Mouse (Mus musculus): ENCODE measurements around the gene Homer2. TPM values are rescaled to one million over a fixed set of nuclear protein-coding genes. Genes with fewer than 3 reads are reported as not detected.

The Homer2 gene
- total and polyA plus RNA-seq, 3 experiments: 0.08 TPM; not detected in 2

DNA sequence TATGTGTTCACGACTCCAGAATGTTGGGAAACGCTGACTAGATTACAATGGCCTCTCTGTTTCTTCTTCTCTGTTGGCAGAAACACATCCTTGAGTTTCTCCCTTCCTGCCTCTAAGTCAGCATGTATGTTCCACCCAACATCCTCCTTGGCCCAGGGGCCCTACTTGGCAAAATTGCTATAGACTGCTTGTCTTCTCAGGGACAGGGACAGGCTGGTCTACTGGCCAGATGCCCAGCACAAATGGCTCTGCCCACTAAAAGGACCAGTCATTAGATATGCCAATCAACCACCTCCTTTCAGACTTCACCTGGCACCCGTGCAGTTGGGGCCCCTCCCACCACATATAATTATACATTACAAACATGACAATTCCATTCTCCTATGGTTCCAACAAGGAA, 25.9 kb downstream of the Homer2 start:
- in situ Hi-C loops (cut with MboI; ENCODE audit: low pct_ligation_motif_present, low pct_unique_long_range_greater_than_20kb, low sequenced_read_pairs) (no loop called here), dilution Hi-C loops (cut with MboI; ENCODE audit: extremely low pct_ligation_motif_present, extremely low pct_unique_long_range_greater_than_20kb, low sequenced_read_pairs) (no loop called here)
- peaks cover 3% of the 10 kb centered on the region for H3K27me3 ChIP-seq (replicated peaks)
- DNase-seq (ENCODE audit: extremely low read depth): no peak
- no peaks in the 10 kb centered on the region for H3K9me3 ChIP-seq (replicated peaks; ENCODE audit: low read length)
- no peak overlapping the region for H3K4me2 ChIP-seq (ENCODE audit: insufficient read depth, low read depth, poor library complexity, severe bottlenecking)
- no peak overlapping the region for H3K9ac ChIP-seq (ENCODE audit: insufficient read depth, low read depth)
- no peak overlapping the region for H3K27ac ChIP-seq (ENCODE audit: insufficient read depth, low read depth)
- TF ChIP-seq ZNF384 (IDR thresholded peaks at IDR 0.05; ENCODE audit: low read depth, low read length): no peak
- no peak for TF ChIP-seq ZKSCAN1 (IDR thresholded peaks at IDR 0.05; ENCODE audit: borderline replicate concordance, low read depth, low read length)
- TF ChIP-seq SIN3A (IDR thresholded peaks at IDR 0.05; ENCODE audit: low read length): no peak
- TF ChIP-seq MEF2A (IDR thresholded peaks at IDR 0.05; ENCODE audit: borderline replicate concordance, low read depth, low read length): no peak
- TF ChIP-seq HCFC1 (IDR thresholded peaks at IDR 0.05; ENCODE audit: low read depth, low read length): no peak
- no peak for TF ChIP-seq RCOR1 (conservative IDR thresholded peaks at IDR 0.05; ENCODE audit: low read depth, low read length)
- no peak for TF ChIP-seq MAZ (IDR thresholded peaks at IDR 0.05; ENCODE audit: low read depth, low read length)
- TF ChIP-seq JUN (IDR thresholded peaks at IDR 0.05; ENCODE audit: insufficient read depth, low read depth, low read length): no peak
- TF ChIP-seq CHD1 (IDR thresholded peaks at IDR 0.05; ENCODE audit: low read depth, low read length): no peak
- no peak for TF ChIP-seq EP300 (IDR thresholded peaks at IDR 0.05; ENCODE audit: low read length)
- TF ChIP-seq SMC3 (IDR thresholded peaks at IDR 0.05; ENCODE audit: low read depth, low read length): no peak
- no peak for TF ChIP-seq TBP (conservative IDR thresholded peaks at IDR 0.05; ENCODE audit: low read depth, low read length)
- TF ChIP-seq MAFK (IDR thresholded peaks at IDR 0.05; ENCODE audit: insufficient replicate concordance, low read length): no peak
- TF ChIP-seq TCF12 (IDR thresholded peaks at IDR 0.05; ENCODE audit: low read depth, low read length): no peak
- no peak for TF ChIP-seq POLR2A (IDR thresholded peaks at IDR 0.05; ENCODE audit: low read depth, low read length)
- H3K4me1 ChIP-seq (ENCODE audit: control insufficient read depth in 1 of 2, insufficient read depth in 2 of 2): no peaks in the 10 kb centered on the region
- H3K79me2 ChIP-seq (replicated peaks; ENCODE audit: control insufficient read depth, extremely low read depth, insufficient read depth, poor library complexity, severe bottlenecking): no peaks in the 10 kb centered on the region
- H3K36me3 ChIP-seq (replicated peaks in 1 of 2; ENCODE audit: control insufficient read depth in 1 of 2, insufficient read depth in 1 of 2, low read length in 1 of 2): no peaks in the 10 kb centered on the region
- no peak overlapping the region for H3K4me3 ChIP-seq (replicated peaks in 1 of 3; ENCODE audit: low read depth in 2 of 3, low read length in 2 of 3, poor library complexity in 1 of 3)

DNA sequence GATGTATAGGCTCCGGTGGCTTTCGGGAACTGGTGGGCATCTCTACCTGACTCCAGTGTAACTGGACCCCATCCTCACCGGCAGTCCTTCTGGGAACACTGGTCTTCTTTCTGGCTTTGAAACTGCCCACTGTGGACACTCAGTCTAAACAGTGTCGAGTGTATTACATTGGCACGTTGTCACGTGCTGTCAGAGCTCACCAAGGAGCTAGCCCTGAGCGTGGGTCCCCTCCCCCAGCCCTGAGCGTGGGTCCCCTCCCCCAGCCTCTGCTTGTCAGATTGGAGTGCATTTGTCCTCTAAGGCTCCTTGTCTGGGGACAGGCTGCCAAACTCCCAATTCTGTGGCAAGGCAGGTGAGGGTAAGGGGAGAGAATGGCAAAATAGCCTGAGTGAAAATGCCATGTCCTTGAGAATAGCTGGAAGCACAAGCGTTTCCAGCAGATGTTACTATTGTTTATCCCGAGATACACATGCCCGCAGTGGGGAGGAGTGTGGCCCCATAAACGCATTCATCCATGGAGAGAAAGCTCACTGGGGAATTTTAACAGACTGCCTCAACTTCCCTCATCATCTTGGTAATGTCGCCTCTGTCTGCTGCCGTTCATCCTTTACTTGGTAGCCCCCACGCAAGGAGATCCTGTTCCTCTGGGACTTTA, 33.8 kb downstream of the Homer2 start:
- peaks cover 4 to 6% of the 10 kb centered on the region in 2 experiments; a peak in 3 of 4 replicates for H3K4me1 ChIP-seq (ENCODE audit: control insufficient read depth in 1 of 2, insufficient read depth in 2 of 2)
- H3K4me2 ChIP-seq (ENCODE audit: insufficient read depth, low read depth, poor library complexity, severe bottlenecking): no peak overlapping the region
- DNase-seq (ENCODE audit: extremely low read depth): no peak
- no peaks in the 10 kb centered on the region for H3K9me3 ChIP-seq (replicated peaks; ENCODE audit: low read length)
- no peak overlapping the region for H3K4me3 ChIP-seq (replicated peaks in 1 of 3; ENCODE audit: low read depth in 2 of 3, low read length in 2 of 3, poor library complexity in 1 of 3)
- no peak overlapping the region for H3K9ac ChIP-seq (ENCODE audit: insufficient read depth, low read depth)
- peaks cover 3% of the 10 kb centered on the region for H3K27me3 ChIP-seq (replicated peaks)
- no peak overlapping the region for H3K27ac ChIP-seq (ENCODE audit: insufficient read depth, low read depth)
- dilution Hi-C loops (cut with MboI; ENCODE audit: extremely low pct_ligation_motif_present, extremely low pct_unique_long_range_greater_than_20kb, low sequenced_read_pairs) (no loop called here), in situ Hi-C loops (cut with MboI; ENCODE audit: low pct_ligation_motif_present, low pct_unique_long_range_greater_than_20kb, low sequenced_read_pairs) (no loop called here)
- no peak for TF ChIP-seq KAT2A (IDR thresholded peaks at IDR 0.05; ENCODE audit: insufficient replicate concordance, low read length)
- TF ChIP-seq BHLHE40 (IDR thresholded peaks at IDR 0.05; ENCODE audit: low read depth, low read length): peak; percentile 39
- no peaks in the 10 kb centered on the region for H3K79me2 ChIP-seq (replicated peaks; ENCODE audit: control insufficient read depth, extremely low read depth, insufficient read depth, poor library complexity, severe bottlenecking)
- H3K36me3 ChIP-seq (replicated peaks in 1 of 2; ENCODE audit: control insufficient read depth in 1 of 2, insufficient read depth in 1 of 2, low read length in 1 of 2): no peaks in the 10 kb centered on the region
